Mouse (Mus musculus) urinary bladder, postnatal 14 days (tissue): ENCODE measurements around the gene Spink4.
"Not testable (repeated sequence)": the region's sequence is repeated elsewhere in the genome, so short reads cannot be mapped to it uniquely, and the experiment has no call there.

Experiments
- DNase-seq: peaks from one replicate; pipeline ENCODE4 v3.0.0; 2021; ENCODE audit warnings: low spot score

Spink4 gene

GRCm38 (mm10) chr4:40906298-40906697 lies 13.6 kb upstream of the Spink4 start:
- no peak for DNase-seq

DNA sequence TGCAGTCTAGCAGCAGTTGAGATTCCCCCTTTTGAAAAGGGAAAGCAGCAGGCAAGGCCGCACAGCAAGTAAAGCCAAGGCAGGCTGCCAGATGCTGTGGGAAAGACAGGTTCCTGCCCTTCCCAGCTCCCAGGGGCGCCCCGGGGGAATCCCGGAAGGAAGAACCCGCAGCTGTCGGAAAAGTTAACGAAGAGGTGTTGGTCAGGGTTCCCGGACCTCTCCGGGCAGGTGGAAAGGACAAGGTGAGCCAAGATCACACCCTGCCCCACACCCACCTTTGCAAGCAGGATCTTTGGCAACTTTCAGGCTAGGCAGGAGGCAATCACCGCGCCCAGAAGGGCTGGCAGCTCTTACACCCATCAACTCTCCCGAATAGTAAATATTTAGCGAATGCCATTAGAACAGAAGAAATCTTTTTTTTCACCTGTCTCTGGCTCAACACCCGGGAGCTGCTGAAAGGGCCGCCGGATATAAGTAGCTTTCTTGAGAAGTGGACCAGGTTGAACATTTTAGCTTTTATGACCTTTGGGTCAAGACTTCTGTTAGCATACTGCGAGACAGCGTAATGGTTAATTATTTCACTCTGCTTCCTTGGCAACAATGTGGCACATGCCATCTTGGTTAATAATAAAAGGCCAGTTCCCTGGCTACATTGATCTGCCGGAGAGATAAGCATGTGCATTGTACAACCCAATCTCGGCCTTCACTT lies 11.4 kb upstream of the Spink4 start:
- DNase-seq: peak; percentile 67

- no peak for DNase-seq
These were observed 5.5 kb upstream of the Spink4 start for GRCm38 (mm10) chr4:40914287-40914867.

DNA sequence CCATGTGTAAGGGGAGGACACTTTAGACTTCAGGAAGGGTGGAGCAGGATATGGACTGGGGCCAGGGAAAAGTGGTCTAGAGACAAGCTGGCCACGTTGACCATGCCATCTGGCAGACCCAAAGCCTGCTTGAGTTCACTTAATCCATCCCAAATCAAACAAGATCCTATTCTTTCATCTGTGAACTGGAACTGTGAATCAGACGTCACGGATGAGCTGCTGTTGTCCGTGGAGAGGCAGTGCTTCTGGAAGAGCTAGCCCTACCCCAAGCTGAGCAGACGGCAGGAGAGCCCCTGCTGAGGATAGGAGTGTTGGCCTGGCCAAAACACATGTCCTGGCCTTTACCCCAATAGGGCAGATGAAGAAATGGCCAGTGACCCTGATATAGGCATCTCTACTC lies 3.9 kb upstream of the Spink4 start:
- no peak for DNase-seq

DNA sequence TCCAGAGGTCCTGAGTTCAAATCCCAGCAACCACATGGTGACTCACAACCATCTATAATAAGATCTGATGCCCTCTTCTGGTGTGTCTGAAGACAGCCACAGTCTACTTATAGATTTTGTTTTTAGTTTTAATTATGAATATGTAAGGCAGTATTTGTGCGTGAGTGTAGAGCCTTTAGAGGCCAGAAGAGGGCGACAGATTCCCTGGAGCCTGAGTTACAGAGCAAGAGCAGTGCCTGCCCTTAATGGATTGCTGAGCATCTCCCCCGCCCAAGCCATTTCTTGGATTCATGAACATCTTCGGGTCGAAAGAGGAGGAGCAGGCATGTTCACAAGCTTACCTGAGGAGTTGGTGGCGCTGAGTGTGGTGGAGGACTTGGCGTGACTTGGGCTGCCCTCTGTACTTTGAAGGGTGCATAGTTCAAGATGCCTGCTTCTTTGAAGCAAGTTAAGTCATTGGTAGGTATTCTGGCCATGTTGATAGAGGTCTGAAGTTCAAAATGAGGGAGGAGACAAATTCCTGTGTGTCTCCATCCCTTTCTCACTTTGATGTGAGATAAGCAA lies 3.2 kb upstream of the Spink4 start:
- no peak for DNase-seq

GRCm38 (mm10) chr4:40920576-40920975 lies 724 bp downstream of the Spink4 start:
- no peak for DNase-seq

GRCm38 (mm10) chr4:40921288-40921687 lies 1.4 kb downstream of the Spink4 start:
- no peak for DNase-seq

- no peak for DNase-seq
These were observed 3.3 kb downstream of the Spink4 start for GRCm38 (mm10) chr4:40923087-40923651.

- DNase-seq: no peak
These were observed 5.7 kb downstream of the Spink4 start for GRCm38 (mm10) chr4:40925568-40925967.

GRCm38 (mm10) chr4:40929046-40929445 lies 9.2 kb downstream of the Spink4 start:
- DNase-seq: no peak

DNA sequence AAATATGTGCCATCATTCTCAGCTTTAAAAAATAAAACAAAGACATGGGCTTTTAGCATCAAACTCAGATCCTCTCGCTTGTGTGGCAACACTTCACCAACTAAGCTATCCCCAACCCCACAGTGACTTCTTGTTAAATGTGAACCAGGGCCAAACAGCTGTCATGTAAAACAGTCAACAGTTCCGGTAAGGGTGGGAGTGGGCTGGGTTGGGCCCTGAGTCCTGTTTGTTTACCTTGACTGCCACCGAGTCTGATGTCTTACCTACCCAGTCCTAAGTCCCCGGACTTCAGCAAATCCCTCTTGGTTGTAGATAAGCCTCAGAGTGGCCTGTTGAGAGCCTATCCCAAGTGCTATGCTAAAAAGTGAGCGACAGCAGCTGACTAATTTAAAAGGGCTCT lies 13.8 kb downstream of the Spink4 start:
- no peak for DNase-seq

GRCm38 (mm10) chr4:40934369-40934768 lies 14.5 kb downstream of the Spink4 start:
- DNase-seq: not testable (repeated sequence)

DNA sequence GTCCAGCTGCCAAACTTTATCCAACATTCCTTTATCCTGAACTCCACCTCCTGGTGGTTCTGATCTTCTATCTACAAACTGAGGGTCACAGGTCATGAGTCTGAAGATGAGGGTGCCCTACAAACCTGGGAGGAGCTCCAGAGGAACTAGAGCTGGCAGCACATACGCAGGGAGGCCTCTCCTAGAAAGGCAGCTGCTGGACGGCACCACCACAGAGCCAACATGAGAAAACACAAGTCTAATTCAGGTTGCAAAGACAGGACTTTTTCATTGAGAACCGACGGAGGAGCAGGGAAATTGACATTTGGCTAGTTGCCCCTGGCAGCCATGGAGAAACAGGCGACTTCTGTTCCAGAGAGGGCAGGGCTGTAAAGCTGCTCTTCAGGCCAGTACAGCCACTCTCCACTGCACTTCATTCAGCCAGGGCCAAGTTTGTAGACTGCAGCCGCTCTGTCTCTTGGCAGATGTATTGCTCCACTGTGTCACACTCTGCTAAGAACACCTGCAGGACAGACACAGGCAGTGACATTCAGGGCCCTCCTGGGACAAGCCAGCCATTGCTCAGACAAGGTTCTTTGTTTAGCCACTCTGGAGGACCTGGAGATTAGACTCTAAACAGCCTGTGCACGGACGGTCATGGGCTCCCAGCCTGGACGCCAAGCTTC lies 16.5 kb downstream of the Spink4 start:
- DNase-seq: peak; percentile 37

GRCm38 (mm10) chr4:40938793-40939192 lies 18.9 kb downstream of the Spink4 start:
- DNase-seq: no peak

GRCm38 (mm10) chr4:40943651-40944050 lies 23.8 kb downstream of the Spink4 start:
- no peak for DNase-seq

GRCm38 (mm10) chr4:40946516-40947121 lies 26.8 kb downstream of the Spink4 start:
- DNase-seq: no peak

- no peak for DNase-seq
These were observed 27.8 kb downstream of the Spink4 start for GRCm38 (mm10) chr4:40947565-40948159.

DNA sequence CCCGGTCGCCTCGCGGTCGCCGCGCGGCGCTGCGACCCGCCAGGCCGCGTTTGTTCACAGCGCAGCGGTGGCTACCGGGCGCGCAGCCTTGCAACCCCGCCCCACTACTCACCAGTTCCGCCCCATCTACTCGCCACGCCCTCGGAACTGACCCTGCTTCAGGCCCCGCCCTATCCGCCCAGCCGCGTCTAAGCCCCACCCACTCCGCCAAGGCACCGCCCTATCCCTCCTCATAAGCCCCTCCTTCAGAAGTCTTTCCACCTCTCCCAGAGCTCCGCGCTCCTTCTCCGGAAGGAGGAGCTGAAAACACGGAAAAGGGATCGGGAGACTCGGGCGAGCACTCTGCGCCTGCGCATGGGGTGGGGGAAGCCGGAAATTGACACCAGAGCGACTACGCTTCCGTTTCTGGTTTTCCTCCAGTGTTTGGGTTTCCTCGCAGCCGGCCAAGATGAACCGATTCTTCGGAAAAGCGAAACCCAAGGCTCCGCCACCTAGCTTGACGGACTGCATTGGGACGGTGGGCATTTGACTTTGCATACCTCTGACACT lies 28.4 kb downstream of the Spink4 start, which contains the start of the genes Bag1 and Chmp5:
Bag1 (minus strand) TSS at position 135 of the 549 bp plus-strand sequence.
Chmp5 (plus strand) TSS at position 248 of the 549 bp plus-strand sequence.
- DNase-seq: peak; percentile 99

DNA sequence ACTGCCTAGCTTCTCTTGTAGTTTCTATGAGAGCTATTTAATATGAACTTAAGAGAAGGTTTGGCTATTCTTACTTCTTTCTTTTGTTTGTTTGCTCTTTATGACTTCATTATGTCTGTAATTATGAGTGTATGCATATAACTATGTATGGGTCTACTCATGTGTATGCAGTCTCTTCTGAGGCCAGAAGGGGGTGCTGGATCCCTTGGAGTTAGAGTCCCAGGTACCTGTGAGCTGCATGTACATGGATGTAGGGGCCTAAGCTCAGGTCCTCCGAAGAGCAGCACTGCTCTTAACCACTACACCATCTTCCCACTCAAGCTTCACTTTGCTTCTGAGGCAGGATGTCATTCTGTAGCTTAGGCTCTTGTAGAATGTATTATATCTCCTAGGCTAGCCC lies 33.7 kb downstream of the Spink4 start:
- no peak for DNase-seq

- no peak for DNase-seq
These were observed 36.1 kb downstream of the Spink4 start for GRCm38 (mm10) chr4:40955942-40956341.

GRCm38 (mm10) chr4:40963536-40963935 lies 43.7 kb downstream of the Spink4 start:
- DNase-seq: no peak
